Mouse (Mus musculus): ENCODE data around the gene Lrrc23.

DNA sequence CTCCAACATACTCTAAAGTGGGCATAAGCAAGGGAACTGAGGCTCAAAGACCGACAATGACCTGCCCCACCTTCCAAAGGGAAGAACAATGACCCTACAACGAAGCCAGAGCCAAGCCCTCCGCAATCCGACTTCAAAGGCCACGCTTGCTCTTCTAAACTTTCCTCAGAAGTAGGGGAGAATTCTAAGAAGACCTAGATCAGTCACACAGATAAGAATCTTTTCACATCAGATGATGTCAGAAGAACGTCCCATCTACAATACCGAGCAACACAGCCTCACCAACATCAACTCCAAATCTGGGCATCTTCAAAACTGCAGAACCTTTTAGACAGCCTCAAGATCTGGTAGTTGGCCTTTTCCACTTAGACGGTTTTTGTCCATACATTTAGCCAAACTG, 29.1 kb downstream of the Lrrc23 start:
- TF ChIP-seq POLR2A (IDR thresholded peaks at IDR 0.05; ENCODE audit: borderline replicate concordance, insufficient read depth, low read length) (no peak), CTCF (IDR thresholded peaks at IDR 0.05; ENCODE audit: borderline replicate concordance, insufficient read depth, low read depth, low read length) (no peak)

All from cerebellum, adult 2 months (tissue).